Mouse (Mus musculus) cerebellum, adult 8-10 months (tissue): ENCODE measurements at regions not wholly inside any gene's neighbourhood (a gene's known extent, or its start where the extent isn't known, plus 50 kb on each side); places are given as distances from the start of the nearest gene placed in this dataset.
A peak's percentile ranks its signal among the peaks of the same experiment; 100 is the strongest.

Source experiments
- DNase-seq: peaks from one replicate; pipeline ENCODE4 v3.0.0; 2022

- DNase-seq: peak; percentile 18
Observed at GRCm38 (mm10) chrX:96019556-96019955, 62.8 kb upstream of the Las1l start.

- no peak for DNase-seq
Observed at GRCm38 (mm10) chrX:96020407-96020806, 63.6 kb upstream of the Las1l start.

GRCm38 (mm10) chrX:96025374-96025773 is 68.6 kb upstream of the Las1l start:
- no peak for DNase-seq

- no peak for DNase-seq
Observed at GRCm38 (mm10) chrX:96025876-96026275, 69.1 kb upstream of the Las1l start.

- no peak for DNase-seq
Observed at GRCm38 (mm10) chrX:96031591-96031990, 64.3 kb upstream of the Msn start.

GRCm38 (mm10) chrX:96035307-96035706 is 60.5 kb upstream of the Msn start:
- DNase-seq: no peak

GRCm38 (mm10) chrX:96042193-96042592 is 53.6 kb upstream of the Msn start:
- no peak for DNase-seq
